Mouse (Mus musculus) yolk sac, embryonic 10.5 days (tissue): ENCODE measurements around the gene Itm2c.

Experiments
- DNase-seq: peaks from one replicate; pipeline ENCODE4 v3.0.0-alpha.2; 2017; ENCODE audit warnings: low spot score

Itm2c gene

DNA sequence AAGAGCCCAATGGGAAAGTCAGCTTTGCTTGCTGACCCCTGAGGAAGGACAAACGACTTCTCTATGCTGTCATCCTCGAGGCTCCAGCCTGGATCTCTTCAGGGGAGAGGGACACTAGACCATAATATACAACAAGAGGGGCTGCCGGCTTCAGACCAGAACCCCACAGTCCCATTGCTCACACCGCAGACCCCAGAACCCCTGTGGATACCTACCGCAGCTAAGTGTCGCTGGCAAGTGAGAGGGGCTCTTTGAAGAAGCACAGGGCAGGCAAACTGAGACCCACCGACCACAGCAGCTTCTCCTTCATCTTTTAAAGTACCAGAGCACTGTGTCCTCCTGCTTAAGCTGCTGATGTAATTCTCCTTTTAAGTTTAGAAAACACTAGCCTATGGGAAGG lies 40.5 kb downstream of the Itm2c start:
- DNase-seq: no peak

DNA sequence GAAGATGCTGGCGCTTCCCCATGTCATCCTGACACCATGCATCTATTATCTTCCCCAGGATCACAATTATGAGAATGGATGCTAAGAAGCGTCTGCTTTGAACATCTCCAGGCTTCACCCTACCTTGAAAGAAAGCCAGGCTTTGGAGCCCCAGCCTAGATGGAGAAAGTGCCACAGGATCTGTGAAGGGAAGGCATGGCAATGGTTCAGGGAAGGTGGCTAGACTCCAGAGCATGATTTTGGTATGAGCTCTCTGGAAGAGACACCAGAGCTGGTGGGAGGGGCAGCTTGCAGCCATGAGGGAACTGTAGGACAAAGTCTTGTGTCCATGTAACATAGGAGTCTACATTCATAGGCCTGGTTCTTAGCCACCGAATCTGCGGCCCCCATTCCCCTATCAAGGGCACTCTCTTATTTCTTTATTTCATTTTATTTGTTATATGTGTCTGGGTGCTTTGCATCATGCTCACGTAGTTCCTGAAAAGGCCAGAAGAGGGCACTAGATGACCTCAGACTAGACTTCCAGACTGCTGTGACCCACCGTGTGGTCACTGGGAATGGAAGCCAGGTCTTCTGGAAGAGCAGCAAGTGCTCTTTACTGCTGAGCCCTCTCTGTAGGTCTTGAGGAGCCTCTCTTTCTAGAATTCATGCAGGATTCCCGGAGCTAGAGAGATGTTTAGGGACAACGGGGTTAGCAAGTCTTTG lies 41.2 kb downstream of the Itm2c start:
- peak; percentile 44 for DNase-seq

DNA sequence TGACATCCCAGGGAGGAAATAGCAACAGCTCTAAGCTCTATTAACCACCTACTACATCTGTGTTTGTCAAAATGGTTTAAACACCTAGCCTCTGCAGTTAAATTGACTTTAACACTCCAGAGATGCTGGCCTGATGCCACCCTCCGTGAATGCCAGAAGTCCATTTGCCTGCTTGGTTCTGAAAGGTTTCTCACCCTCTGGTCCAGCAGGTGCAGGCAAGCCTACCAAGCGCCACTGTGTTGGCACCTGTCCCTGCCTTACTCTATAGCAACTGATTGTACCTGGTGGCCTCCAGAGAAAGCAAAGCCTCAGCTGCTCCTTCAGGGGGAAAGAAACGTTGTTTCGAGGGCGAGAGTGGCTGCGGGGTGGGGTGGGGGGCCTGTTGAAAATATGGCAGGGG lies 42.2 kb downstream of the Itm2c start:
- no peak for DNase-seq

DNA sequence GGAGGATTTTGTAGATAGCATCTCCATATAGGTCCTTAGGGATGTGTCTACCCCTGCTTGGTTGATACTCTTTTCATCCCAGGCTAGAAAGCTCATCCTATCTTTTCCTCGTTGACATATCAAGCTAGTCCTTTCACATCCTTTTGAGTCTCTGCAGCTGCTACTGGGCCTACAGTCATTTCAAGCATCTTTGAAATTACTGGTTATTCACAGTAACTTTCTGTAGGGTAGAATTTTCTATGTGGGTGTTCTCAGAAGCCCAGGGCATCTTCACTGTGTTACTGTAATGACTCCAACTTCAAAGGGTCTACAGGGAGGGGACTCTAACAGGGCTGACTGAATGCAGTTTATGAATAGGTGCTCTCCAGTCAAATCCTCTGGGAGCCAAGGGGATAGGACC lies 43.2 kb downstream of the Itm2c start:
- no peak for DNase-seq

DNA sequence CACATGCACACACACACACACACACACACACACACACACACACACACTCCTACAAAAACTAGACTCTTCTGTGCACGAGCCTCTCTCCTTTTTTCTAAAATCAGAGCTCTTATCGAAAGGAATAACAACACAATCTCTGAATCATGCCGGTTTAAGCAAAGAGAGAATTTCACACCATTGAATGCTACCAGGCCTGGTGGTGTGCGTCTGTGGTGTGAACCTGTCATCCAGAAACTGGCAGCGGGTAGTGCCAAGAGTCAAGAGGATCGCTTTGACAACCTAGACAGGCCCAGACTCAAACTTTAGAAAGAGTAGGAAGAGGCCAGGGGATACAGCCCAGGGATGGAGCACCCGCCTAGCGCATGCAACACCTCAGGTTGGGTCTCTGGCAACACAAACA lies 48.2 kb downstream of the Itm2c start:
- no peak for DNase-seq

DNA sequence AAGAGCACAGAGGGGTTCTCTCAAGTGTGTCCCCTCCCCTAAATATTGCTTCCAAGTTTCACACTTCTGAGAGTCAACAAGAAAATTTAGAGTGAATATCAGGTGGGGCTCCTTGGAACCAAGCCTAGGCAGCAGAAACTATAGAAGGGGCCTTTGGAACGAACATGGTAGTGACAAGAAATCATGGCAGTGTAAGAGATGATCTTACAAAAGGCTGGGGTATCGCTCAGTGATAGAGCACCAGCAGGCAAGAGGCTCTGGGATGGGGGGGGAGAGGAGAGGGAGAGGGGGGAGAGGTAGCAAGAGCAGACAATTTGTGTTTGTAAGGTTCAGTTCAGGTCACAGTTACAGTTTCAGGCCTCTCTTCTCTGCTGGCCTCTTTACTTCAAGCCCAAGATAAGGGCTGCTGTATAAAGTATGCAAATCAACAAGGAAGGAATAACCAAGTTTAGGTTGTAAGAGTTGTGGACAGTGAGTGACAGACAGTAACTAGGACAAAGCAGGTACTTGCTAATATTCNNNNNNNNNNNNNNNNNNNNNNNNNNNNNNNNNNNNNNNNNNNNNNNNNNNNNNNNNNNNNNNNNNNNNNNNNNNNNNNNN lies 55.1 kb downstream of the Itm2c start:
- DNase-seq: no peak

DNA sequence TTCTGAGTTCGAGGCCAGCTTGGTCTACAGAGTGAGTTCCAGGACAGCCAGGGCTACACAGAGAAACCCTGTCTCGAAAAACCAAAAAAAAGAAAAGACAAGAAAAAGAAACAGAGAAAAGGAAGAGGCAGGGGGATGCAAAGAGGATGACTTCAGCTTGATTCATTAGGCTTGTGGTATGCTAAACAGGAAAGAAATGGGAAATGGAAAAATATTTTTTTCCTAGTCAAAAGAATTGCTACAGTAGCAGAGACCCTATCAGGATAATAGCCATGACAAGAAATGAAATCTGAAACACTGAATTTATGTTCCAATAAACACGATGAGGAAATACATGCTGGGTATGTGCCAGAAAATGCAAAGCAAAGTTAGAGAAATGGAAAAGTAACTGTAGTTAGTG lies 61.1 kb downstream of the Itm2c start:
- no peak for DNase-seq

DNA sequence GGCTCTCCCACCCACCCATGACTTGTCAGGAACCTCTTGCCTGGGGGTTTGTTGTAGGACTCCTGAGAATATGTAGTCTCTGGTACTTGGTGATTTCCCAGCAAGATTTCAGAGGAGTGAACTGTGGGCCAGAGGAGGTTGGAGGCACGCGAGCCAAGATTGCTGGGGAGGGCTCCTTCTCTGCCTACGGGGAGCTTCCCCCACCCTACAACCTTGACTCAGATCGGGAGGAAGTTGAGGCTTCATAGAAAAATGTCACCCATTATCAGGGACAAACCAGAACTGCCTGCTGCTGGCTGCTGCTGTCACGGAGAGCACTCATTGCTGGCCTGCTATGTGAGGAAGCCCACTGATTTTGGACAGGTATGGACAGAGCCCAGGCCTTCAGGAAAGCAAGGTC lies 63.2 kb downstream of the Itm2c start:
- DNase-seq: no peak

DNA sequence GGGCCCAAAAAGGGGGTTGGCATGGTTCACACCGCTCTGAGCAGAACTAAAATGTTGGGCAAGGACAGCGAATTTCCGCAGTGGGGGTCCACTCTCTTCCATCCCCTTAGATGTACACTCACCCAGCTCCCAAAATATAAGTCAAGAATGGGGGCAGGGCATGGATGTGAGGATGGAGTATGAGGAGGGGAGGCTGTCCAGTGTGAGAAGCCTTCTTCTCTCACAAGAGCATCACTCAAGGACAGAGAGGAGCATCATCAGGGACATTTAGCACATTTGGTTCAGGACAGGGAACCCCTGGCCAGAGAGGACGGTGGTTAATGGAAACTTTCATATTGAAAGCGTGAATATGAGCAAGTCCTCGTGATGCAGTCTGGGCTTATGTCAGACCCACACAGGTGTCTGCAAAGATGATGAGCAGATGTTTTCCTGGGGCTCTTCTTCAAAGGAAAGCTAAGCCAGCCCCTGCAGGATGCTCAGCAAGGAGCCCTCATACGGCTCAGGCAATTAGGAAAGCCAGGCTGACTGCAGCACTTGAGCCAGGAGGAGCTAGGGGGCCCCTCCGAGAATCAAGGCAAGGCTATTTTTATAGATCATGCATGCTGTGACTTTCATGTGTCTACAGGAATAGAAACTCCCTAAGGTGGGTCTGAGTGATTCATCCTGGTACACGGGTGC lies 64.0 kb downstream of the Itm2c start:
- DNase-seq: no peak
